Mouse (Mus musculus): ENCODE data around the gene Acbd4.

Gene Acbd4

DNA sequence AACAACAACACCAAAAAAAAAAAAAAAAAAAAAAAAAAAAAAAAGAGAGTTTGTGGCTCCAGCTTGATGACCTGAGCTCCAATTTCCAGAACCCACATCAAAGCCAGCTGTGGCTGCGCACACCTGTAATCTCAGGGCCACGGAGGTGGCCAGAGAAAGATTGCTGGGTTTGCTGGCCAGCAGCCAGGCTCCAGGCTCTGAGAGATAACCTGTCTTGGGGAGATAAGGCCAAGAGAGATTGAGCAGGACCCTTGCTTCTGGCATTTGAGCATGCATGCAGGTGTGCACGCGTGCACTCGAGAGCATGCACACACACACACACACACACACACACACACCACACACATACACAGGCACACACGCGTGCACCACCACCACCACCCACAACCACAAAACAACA lies 8.2 kb upstream of the Acbd4 start:
- no peak for DNase-seq (ENCODE audit: low spot score)

DNA sequence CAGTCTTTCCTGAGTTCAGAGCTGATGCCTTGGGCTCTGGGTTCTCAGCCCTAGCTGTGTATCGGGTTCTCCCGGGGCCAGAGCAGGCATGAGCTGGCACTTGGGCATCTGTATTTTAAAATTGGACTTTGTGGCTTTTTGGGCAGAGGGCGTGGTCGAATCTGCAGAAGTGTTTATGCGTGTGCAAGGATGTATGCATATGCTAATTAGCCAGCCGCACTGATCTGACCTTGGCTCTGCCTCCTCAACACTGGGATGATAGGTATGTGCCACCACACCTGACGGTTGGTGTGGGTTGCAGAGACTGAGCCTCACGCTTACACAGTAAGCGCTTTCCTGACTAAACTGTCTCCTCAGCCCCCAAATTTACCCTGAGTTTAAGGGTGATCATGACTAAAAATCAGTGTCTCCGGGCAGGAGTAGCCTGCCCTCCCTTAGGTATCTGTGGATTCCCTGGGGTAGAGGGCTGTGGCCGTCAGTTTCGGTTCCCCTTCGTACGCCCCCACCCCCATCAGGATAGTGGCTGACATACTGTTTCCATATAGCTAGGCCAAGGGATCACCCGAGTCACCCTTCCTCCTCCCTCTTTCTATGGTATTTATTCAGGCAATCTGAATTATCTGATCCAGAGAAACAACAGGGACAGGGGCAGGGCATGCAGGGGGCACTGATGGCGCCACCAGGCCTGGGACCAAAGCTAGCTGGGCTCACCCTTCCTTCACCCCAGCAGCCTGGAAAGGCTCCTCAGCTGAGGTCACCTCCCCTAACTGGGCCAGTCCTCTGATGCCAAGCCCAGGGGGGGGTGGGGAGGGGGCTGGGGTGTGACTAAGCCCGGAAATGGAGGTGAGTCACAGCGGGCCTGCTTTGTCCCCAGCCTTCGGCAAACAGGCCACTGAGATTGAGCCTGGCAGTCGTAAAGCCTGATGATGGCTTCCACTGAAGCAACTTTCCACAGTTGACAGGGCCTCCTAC lies 7.3 kb upstream of the Acbd4 start:
- peak; percentile 85 for DNase-seq (ENCODE audit: low spot score)

DNA sequence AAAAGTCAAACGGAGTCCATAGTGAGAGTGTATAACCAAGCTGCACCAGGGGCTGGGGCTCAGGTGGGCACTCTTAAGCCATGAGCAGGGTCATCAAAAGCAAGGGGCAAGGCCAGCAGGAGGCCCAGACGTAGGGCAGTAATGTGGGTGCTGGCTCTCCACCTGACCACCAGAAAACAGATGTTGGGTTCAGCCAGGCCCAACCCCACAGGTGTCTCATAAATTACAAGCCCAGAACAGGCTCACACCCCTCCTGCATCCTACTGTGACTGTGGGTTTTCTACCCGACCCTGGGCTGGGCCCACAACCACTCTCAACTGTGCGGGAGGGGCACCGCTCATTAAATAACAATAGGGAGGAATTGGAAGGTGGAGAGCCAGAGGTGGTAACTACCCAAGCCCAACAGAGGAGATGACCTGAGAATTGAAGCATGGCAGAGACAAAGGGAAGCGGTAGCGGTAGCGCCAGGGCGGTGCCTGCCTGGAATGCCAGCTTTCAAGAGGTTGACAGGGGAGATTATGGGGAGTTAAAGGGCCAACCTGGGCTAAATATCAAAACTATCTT lies 6.3 kb upstream of the Acbd4 start:
- DNase-seq (ENCODE audit: low spot score): no peak

DNA sequence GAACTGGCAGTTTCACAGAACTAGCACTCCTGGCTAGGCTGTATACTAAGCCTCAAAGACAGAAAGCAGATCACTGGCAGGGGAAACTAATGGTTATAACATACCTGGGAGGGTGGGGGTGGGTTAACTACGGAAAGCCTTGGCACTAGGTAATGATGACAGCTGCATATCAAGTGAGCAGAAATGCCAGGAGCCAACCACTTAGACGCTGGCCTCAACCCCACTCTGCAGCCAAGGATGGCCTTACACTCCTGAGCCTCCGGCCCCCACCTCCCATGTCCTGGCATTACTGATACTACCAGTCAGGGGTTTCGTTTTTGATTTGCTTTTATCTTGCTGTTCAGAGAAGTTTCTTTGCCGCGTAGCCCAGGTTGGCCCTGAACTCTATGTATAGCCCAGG lies 5.7 kb upstream of the Acbd4 start:
- DNase-seq (ENCODE audit: low spot score): no peak

DNA sequence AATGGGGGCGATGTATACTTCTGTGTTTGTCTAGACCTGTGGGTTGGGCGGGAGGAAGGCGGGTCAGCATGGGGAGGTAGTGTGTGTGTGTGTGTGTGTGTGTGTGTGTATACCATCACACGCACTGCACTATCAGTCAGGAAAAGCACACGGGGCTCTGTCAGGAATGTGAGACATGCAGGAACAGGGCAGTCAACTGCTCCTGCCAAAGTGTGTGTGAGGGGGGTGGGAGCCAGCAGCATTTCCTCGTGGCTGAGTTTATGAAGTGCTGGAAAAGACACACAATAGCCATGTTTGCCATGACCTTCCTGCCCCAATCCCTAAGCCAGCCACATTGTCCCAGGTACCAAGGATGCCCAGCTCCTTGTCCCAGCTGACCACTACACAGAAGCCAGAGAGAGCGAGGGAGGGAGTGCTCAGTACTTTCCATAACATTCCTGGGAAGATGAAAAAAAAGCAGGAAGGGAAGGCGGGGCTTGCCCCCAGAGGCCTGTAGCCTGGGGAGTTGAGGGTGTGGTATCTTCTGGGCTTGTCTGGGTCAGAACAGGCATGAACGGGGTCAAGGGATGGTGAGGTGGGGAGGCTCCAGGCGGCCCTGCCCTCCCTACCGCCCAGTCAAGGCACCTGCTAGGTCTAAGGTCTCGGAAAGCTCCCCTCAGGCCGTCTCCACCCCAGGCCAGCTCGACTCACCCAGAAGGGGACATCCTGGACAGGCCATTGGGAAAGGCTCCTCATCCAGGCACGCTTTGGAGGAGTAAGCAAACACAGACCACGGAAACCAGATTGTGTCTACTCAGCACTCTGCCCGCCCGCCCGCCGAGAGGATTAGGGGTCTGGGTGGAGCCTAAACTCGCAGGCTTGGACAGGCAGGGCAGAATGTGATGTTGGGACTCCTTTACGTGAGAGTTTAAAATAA lies 4.2 kb upstream of the Acbd4 start:
- no peak for DNase-seq (ENCODE audit: low spot score)

DNA sequence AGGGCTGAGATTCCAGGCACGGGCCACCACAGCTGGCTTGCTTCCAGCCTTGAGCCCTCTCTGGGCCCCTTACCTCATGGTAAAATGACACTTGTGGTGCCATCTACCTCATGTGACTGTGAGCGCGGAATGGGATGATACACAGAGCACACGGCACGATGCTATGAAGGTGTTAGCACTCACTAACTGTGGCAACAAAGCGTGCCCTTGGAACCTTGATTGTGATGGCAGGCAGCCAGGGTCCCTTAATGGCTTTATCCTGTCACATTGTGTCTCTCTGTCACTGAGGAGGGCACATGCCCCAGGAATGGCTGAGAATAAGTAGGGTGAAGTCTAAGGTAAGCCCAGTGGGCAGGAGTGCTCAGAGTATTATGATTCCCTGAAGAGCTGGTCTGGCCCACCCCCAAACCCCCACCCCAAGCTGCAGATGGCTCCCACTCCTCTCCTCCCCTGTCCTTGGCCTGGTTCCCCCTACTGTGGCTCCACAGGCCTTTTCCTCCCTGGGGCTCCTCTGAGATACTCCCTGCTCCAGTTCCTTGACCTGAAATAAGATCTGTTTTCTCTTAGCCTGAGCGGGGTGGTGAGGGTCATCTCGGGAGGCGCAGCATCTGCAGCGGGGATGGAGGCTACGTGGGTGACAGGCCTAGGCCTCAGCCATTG lies 2.8 kb upstream of the Acbd4 start:
- DNase-seq (ENCODE audit: low spot score): no peak

DNA sequence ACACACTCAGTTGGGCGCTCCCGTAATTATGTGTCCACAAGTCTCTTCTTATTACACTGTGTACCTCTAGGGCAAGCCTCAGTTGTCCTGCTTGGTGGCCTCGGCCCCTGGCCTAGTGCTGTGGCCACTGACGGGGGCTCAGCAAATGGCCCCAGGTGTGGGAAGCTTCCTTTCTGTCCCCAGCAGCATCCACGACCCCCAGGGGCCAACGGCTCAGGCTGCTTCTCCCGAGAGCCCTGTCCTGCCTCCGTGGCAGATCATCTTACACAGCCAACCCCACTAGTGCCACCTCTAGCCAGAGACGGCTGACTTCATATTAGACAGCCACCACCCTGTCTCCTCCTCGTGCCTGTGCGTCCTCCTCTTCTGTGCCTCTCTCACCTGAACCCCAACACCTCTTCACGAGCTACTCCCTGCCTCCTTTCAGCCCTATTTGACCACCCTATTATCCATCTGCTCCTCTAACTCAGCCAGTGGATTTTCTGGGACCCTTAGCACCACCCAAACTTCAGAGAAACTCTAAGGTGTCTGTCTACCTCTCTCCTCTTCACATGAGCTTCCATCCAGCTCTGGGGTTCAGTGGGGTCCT lies 2.0 kb upstream of the Acbd4 start:
- no peak for DNase-seq (ENCODE audit: low spot score)

DNA sequence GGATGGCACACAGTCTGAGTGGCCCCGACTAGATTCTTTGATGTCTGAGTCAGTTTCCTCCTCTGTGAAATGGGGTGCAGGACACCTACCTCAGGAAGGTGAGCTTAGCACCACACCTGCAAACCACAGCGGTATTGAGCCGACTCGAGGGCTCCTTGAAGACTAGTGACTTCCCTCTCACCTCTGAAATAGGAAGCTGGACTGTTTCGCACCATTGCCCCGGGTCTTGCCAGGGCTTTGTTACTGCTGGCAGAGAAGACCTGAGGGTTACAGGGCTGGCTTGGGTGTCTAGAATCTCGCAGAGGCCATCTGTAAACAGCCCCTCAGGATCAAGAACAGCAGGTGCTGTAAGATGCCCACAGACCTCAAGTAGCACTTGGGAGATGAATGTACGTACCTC lies 1.1 kb upstream of the Acbd4 start:
- DNase-seq (ENCODE audit: low spot score): no peak

DNA sequence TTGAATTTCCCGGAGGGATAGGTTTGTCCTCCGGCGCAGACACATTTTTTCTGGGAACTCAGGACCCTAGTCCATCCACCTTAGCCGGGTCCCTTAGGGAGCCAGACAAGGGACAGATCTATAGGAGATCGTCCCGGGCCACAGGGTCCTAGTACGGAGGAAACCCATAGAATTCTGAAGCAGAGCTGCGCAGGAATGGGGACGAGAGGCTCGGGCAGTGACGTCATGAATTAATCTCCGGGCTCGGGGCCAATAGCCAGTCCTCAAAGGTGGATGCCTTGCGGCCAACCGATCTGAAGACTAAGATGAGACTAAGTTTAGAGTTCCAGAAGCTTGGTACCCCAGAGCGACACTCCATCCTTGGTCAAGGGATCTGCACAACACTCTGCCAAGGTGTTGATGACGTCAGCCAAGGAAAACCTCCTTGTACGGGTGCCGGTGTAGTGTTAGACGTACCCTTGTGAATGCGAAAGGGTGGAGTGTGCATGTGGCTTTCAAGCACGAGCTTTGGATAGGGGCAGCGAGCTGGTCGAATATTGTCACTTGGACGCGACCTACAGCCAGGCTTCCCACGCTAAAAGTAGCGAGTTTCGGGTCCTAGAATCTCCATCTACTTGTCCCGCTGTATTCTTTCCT lies 502 bp downstream of the Acbd4 start:
- DNase-seq (ENCODE audit: low spot score): peak; percentile 68

DNA sequence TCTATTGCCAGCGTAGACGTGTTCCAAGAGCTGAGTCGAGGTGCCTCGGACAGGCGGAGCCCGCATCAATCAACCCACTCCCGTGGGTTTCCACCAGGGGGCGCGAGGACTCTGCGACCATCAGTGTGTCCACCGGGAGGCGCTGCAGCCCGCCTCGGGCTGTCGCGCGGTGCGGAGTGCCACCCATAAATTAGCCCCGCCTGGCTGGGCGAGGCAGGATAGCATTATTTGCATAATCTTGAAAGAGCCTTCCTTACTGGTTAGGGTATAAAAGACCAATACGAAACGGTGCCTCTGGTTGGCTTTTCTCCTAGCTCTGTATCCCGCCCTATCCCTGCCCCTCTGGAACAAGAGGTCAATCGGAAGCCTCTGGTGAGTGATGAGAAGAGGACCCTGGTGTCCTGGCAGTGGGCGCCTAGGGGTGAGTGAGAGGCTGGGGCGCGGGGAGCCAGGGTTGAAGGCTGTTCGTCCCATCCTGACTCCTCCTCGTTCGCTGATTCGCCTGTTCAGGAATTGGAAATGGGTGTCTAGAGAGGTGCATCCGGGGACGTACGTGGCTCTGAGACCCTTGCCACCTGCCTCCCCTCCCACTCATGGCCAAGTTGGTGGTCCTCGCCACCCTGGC lies 1.4 kb downstream of the Acbd4 start:
- DNase-seq (ENCODE audit: low spot score): peak; percentile 97

DNA sequence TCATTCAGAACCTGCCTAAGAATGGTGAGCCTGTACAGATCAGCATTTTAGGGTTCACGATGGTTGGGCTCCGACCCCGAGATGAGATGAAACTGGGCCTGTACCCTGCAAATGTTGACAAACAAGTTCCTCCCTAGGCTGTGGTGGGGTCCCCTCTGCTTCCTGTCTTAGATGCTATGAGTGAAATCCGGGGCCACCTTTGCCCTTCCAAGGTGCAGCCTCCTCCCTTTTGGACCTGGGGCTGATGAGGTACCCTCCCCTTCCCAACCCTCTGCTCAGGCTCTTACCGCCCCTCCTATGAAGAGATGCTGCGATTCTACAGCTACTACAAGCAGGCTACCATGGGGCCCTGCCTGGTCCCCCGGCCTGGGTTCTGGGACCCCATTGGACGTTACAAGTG lies 2.1 kb downstream of the Acbd4 start:
- DNase-seq (ENCODE audit: low spot score): no peak

DNA sequence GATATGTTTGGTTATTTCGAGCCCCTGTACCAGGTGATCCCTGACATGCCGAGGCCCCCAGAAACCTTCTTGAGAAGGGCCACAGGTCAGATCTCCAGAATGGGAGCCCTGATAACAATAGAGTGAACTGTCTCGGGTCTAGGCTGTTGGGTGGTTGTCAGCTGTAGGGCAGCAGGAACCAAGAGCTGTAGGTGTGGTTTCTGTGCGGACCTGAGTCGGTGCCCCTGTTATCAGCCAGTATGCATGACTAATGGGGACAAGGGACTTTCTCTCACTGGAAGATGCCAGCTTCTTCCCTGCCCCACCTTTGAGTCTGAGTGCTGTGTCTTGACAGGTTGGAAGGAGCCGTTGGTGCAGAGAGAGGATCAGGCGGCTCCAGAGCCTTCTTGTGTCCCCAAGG lies 3.0 kb downstream of the Acbd4 start:
- no peak for DNase-seq (ENCODE audit: low spot score)

DNA sequence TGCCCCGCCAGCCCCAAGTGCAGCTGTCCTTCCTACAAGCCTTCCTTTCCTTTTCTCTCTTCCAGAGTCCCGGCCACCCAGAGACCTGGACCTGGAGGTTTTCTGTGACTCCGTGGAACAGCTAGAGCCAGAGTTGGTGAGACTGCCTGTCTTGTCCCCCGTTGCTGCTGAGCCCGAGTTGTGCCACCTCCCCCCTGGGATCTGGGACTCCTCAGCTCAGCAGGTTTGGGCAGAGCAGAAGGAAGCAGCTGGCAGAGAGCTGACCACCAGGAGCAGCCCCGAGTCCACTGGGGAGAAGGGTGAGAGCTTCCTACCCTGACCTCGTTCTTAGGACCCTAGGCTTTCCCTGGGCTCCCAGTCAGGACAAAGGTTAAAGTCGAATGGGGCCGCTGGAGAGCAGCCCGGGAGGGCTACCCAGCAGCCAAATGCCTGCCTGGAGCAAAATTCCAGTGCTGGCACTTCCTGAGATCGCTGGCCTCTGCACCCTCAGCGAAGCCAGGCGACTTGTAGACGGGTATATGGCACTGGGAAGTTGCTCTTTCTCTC lies 3.8 kb downstream of the Acbd4 start:
- no peak for DNase-seq (ENCODE audit: low spot score)

DNA sequence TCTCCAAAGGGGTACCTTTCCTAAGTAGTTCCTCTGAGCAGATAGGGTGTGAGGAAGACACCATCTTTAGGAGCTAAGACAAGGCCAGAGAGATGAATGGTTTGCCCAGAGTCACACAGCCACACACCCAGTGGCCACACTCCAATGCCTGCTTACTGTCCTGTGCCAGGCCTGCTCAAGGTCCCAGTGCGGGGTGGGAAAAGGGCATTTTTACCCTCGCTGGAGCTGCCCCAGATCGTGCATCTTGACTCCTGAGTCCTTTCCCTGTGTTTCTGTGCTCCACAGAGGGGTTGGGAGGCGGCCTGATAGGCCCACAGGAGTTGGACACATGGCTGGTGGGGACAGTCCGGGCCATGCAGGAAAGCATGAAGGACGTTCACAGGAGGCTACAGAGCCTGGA lies 4.3 kb downstream of the Acbd4 start:
- no peak for DNase-seq (ENCODE audit: low spot score)

DNA sequence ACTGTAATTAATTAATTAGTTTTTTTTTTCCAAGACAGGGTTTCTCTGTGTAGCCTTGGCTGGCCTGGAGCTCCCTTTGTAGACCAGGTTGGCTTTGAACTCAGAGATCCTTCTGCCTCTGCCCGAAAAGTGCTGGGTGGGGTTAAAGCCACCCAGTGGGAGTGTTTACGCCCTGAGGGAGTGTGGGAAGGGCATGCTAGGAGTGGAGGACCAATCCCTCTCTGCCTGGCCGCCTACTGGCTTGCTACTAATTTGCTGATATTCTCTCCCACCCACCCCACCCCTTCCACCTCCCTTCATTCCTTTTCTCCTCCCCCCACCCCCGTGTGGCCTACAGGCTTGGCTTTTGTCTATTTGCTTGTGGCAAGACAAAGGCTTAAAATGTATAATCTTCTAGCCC lies 4.9 kb downstream of the Acbd4 start:
- DNase-seq (ENCODE audit: low spot score): no peak

DNA sequence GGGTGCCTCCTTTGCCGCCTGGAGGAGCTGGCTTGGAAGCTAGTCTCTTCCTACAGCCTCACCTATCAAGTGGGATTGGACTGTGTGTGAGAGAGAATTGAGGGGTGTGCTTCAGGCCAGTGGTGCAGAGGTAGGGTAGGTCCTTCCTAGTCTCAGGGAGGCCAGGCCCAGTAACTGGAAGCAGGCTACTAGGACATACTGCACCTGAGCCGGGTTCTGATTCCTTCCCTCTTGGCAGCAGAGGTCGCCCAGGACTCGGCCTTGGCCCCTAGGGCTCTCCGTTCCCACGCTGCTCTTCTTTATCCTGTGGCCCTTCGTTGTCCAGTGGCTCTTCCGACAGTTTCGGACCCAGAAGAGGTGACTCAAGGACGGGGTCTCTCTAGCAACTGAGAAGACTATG lies 9.8 kb downstream of the Acbd4 start:
- DNase-seq (ENCODE audit: low spot score): no peak

DNA sequence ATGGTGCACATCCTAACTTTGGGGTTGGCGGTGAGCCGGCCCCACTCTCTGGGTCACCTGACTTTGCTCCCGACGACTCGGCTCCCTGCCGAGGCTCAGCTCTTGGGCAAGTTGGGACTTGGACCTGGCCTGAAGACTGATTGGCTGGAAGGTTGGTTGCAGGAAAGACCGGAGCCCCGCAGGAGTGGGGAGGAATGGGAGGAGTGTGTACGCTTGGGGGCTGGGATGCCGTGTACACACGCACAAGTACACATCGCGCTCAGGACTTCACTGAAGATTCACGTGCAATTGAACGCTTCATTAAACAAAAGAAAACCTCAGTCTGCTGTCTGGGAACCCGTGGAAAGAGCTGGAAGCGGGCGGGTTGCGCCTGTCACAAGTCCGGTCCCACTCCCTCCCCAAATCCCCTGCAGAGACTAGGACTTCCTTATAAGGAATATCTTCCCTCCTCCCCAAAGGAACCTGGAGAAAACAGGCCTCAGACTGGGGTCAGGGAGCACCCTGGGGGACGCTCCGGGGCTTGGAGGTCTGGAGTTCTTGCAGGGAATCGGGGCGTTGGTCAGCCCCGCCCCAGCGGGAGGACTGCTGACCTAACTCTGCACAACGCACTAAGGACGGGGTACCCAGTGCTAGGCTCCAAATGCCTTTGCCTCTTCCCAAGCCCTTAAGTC lies 10.5 kb downstream of the Acbd4 start:
- DNase-seq (ENCODE audit: low spot score): no peak

DNA sequence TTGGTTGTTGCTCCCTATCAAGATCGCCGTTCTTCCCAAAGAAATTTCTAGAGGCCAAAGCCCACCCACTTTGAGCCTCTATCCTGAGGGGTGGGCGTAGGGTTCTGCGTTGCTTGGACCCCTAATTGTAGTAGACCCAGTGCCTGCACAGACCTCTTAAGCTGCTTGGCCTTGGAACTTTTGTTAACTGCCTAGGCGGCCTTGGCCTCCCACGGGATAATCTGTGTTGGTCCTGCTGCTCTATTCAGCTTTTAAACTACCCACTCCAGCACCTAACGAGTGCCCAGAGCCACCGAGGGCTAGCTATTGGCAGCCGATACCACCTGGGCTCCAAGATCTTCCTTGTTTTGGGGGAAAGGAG lies 11.1 kb downstream of the Acbd4 start:
- no peak for DNase-seq (ENCODE audit: low spot score)

DNA sequence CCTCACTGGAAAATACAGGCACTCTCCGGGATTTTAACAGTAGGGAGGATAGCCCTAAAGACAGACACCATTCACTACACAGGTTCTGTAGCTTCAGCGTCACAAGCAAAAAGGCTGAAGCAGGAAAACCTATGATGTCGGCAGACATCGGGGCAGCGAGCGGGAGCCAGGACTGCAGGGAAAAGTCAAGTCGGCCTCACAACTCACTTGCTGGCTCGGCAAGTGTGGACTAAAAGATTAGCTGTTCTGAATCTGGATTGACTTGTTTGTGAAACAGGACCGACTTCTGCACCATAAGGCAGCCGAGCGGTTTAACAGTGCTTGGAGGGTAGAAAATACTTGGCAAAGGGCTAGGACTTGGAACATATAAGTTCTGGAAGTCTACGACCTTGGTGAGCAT lies 11.5 kb downstream of the Acbd4 start:
- DNase-seq (ENCODE audit: low spot score): no peak

DNA sequence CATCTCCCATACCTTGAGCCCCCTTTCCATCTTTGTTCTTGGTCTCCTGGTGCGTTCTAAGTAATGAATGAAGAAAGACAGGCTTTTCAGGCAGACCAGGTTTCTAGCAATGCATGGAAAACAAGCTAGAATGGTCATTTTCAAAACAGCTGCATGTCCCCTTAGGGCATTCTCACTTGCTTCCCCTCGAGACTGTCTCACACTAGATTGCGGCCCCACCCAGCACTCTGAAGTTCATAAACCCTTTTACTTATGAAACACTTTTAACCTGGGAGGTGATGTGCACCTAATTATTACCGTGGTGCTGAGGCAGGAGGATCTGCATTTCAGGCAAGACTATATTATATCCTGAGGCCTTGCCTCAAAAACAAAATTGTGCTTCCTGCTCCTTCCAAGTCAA lies 12.3 kb downstream of the Acbd4 start:
- DNase-seq (ENCODE audit: low spot score): no peak
